Mouse (Mus musculus): ENCODE measurements around the gene Nek8. TPM values are rescaled to one million over a fixed set of nuclear protein-coding genes. Genes with fewer than 3 reads are reported as not detected.

The Nek8 gene
- total and polyA plus RNA-seq, 3 experiments, result 7.1 to 8.3 (median 7.4) TPM

- dilution Hi-C loops (cut with MboI; ENCODE audit: extremely low pct_ligation_motif_present, extremely low pct_unique_long_range_greater_than_20kb, low sequenced_read_pairs), result no loop called here
- peaks cover 20 to 44% of the 10 kb centered on the region in 2 experiments for H3K4me1 ChIP-seq (ENCODE audit: control insufficient read depth in 1 of 2, insufficient read depth in 2 of 2)
- TF ChIP-seq UBTF (IDR thresholded peaks at IDR 0.05; ENCODE audit: low read depth, low read length) (no peak), ZNF384 (IDR thresholded peaks at IDR 0.05; ENCODE audit: low read depth, low read length) (no peak), POLR2A (IDR thresholded peaks at IDR 0.05; ENCODE audit: low read depth, low read length) (no peak), RAD21 (IDR thresholded peaks at IDR 0.05; ENCODE audit: low read depth, low read length) (no peak), TBP (conservative IDR thresholded peaks at IDR 0.05; ENCODE audit: low read depth, low read length) (no peak), NRF1 (IDR thresholded peaks at IDR 0.05; ENCODE audit: low read depth, low read length) (no peak), IRF4 (IDR thresholded peaks at IDR 0.05; ENCODE audit: low read depth, low read length) (no peak), CHD1 (IDR thresholded peaks at IDR 0.05; ENCODE audit: low read depth, low read length) (no peak), ZMIZ1 (IDR thresholded peaks at IDR 0.05; ENCODE audit: low read depth, low read length) (no peak; the same call in 1 of the 2 replicates), GABPA (IDR thresholded peaks at IDR 0.05; ENCODE audit: insufficient replicate concordance, low read depth, low read length) (no peak), JUND (conservative IDR thresholded peaks at IDR 0.05; ENCODE audit: low read depth, low read length) (no peak), MAFK (IDR thresholded peaks at IDR 0.05; ENCODE audit: insufficient replicate concordance, low read length) (no peak), KAT2A (IDR thresholded peaks at IDR 0.05; ENCODE audit: insufficient replicate concordance, low read length) (no peak)
- peaks cover 60 to 74% of the 10 kb centered on the region in 2 experiments for H3K36me3 ChIP-seq (replicated peaks in 1 of 2; ENCODE audit: control insufficient read depth in 1 of 2, insufficient read depth in 1 of 2, low read length in 1 of 2)
- no peak overlapping the region for H3K27ac ChIP-seq (ENCODE audit: insufficient read depth, low read depth)
- H3K9me3 ChIP-seq (replicated peaks; ENCODE audit: low read length), result no peaks in the 10 kb centered on the region
- H3K4me3 ChIP-seq (replicated peaks in 1 of 3; ENCODE audit: low read depth in 2 of 3, low read length in 2 of 3, poor library complexity in 1 of 3), result no peak overlapping the region
- DNase-seq (ENCODE audit: extremely low read depth), result no peak
- no peaks in the 10 kb centered on the region for H3K27me3 ChIP-seq (replicated peaks)
- no peak overlapping the region for H3K9ac ChIP-seq (ENCODE audit: insufficient read depth, low read depth)
- H3K4me2 ChIP-seq (ENCODE audit: insufficient read depth, low read depth, poor library complexity, severe bottlenecking), result no peak overlapping the region
- in situ Hi-C loops (cut with MboI; ENCODE audit: low pct_ligation_motif_present, low pct_unique_long_range_greater_than_20kb, low sequenced_read_pairs), result no loop called here
- H3K79me2 ChIP-seq (replicated peaks; ENCODE audit: control insufficient read depth, extremely low read depth, insufficient read depth, poor library complexity, severe bottlenecking), result peaks cover 32% of the 10 kb centered on the region
Measured at GRCm38 (mm10) chr11:78160171-78160570, 16.3 kb downstream of the Nek8 start.

GRCm38 (mm10) chr11:78159557-78159956 lies 16.9 kb downstream of the Nek8 start:
- DNase-seq (ENCODE audit: extremely low read depth), result no peak
- no peak; the same call in 1 of the 2 replicates for TF ChIP-seq ZMIZ1 (IDR thresholded peaks at IDR 0.05; ENCODE audit: low read depth, low read length)
- no peak for TF ChIP-seq MYC (IDR thresholded peaks at IDR 0.05; ENCODE audit: low read depth, low read length)
- TF ChIP-seq IRF4 (IDR thresholded peaks at IDR 0.05; ENCODE audit: low read depth, low read length), result no peak
- TF ChIP-seq NELFE (IDR thresholded peaks at IDR 0.05; ENCODE audit: low read depth, low read length), result no peak
- TF ChIP-seq ETS1 (conservative IDR thresholded peaks at IDR 0.05; ENCODE audit: low read depth, low read length), result no peak
- TF ChIP-seq SIN3A (IDR thresholded peaks at IDR 0.05; ENCODE audit: low read length), result no peak
- TF ChIP-seq USF2 (conservative IDR thresholded peaks at IDR 0.05; ENCODE audit: low read depth, low read length), result no peak
- no peak for TF ChIP-seq GABPA (IDR thresholded peaks at IDR 0.05; ENCODE audit: insufficient replicate concordance, low read depth, low read length)
- TF ChIP-seq KAT2A (IDR thresholded peaks at IDR 0.05; ENCODE audit: insufficient replicate concordance, low read length), result no peak
- TF ChIP-seq HCFC1 (IDR thresholded peaks at IDR 0.05; ENCODE audit: low read depth, low read length), result no peak
- TF ChIP-seq MXI1 (IDR thresholded peaks at IDR 0.05; ENCODE audit: low read depth, low read length), result no peak
- TF ChIP-seq SMC3 (IDR thresholded peaks at IDR 0.05; ENCODE audit: low read depth, low read length), result no peak
- TF ChIP-seq UBTF (IDR thresholded peaks at IDR 0.05; ENCODE audit: low read depth, low read length), result no peak
- no peak for TF ChIP-seq ZC3H11A (IDR thresholded peaks at IDR 0.05; ENCODE audit: low read depth, low read length)
- TF ChIP-seq E2F4 (IDR thresholded peaks at IDR 0.05; ENCODE audit: insufficient replicate concordance, low read depth, low read length), result no peak
- TF ChIP-seq MAX (IDR thresholded peaks at IDR 0.05; ENCODE audit: low read length), result no peak
- no peak overlapping the region for H3K9ac ChIP-seq (ENCODE audit: insufficient read depth, low read depth)
- H3K27ac ChIP-seq (ENCODE audit: insufficient read depth, low read depth), result no peak overlapping the region
- H3K79me2 ChIP-seq (replicated peaks; ENCODE audit: control insufficient read depth, extremely low read depth, insufficient read depth, poor library complexity, severe bottlenecking), result peaks cover 26% of the 10 kb centered on the region
- dilution Hi-C loops (cut with MboI; ENCODE audit: extremely low pct_ligation_motif_present, extremely low pct_unique_long_range_greater_than_20kb, low sequenced_read_pairs) (no loop called here), in situ Hi-C loops (cut with MboI; ENCODE audit: low pct_ligation_motif_present, low pct_unique_long_range_greater_than_20kb, low sequenced_read_pairs) (no loop called here)
- no peak overlapping the region for H3K4me3 ChIP-seq (replicated peaks in 1 of 3; ENCODE audit: low read depth in 2 of 3, low read length in 2 of 3, poor library complexity in 1 of 3)
- H3K36me3 ChIP-seq (replicated peaks in 1 of 2; ENCODE audit: control insufficient read depth in 1 of 2, insufficient read depth in 1 of 2, low read length in 1 of 2), result peaks cover 65 to 80% of the 10 kb centered on the region in 2 experiments
- H3K4me2 ChIP-seq (ENCODE audit: insufficient read depth, low read depth, poor library complexity, severe bottlenecking), result no peak overlapping the region
- no peaks in the 10 kb centered on the region for H3K9me3 ChIP-seq (replicated peaks; ENCODE audit: low read length)
- peaks cover 20 to 44% of the 10 kb centered on the region in 2 experiments for H3K4me1 ChIP-seq (ENCODE audit: control insufficient read depth in 1 of 2, insufficient read depth in 2 of 2)
- no peaks in the 10 kb centered on the region for H3K27me3 ChIP-seq (replicated peaks)

All from CH12.LX (cell line).